Mouse (Mus musculus): Measurements from ENCODE around the gene Gfod1.
A peak's percentile ranks its signal among the peaks of the same experiment; 100 is the strongest.

Gfod1 gene

DNA sequence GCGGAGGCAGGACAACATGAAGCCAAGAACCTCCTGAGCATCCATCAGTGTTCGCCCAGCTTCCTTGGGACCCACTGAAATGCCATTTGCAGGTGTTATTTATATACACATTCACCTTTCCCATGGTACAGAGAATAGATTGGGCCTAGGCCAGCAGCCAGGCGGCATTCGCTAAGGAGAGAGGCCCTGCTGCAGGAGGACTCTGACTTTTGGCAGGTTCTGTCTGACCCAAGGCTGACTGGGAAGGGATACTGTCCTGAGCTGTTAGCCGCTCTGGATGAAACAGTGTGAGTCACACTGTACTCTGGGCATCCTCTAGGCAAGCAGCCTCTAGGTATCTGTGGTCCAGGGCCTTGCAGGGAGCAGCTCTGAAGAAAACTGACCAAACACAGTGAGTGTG, 6.4 kb downstream of the Gfod1 start:
- DNase-seq: no peak

DNA sequence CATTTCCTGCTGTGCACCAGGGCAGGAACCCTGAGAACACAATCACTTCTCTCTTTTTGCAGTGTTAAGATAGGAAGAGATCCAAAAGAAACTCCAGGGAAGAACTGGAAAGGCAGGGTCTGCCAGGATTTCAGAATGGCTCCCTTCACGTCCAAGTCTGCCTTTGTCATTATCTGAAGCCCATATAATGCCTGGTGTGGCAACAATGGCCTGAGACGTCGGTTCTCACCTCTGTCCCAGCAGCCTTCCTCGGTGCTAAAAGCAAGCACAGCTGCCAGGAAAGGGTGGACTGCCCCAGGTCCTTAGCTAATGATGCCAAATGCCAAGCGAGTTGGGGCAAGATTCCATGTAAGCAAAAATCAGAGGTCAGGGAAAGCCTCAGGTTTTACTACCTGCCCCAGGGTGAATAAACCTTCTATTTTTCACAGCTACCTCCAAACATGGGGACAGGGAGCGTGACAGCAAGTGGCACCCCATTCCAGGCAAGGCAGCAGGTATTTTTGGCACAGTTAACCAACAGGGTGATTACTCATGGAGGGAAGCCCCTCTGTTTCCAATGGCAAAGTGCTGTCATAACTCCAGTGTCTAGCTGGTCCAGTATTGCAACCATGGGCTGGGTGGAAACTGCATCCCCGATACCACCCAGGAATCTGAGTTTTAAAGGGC, 7.7 kb downstream of the Gfod1 start:
- no peak for DNase-seq

DNA sequence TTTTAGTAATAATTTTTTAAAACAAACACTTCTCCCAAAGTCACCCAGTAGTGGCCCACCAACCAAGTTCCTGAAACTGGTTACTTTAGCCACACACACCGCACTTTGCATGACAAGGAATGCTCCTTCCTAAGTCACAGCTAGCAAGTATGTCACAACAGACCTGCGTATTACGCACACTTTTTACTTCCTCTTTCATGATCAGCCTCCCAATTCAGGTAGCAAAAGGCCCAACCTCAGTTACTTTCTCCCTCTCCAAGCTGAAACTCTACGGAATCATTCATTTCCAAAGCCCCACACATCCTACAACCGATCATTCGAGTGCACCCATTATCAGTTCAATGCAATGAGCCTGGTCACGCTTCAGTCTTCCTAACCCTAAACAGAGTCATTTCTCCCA, 8.3 kb downstream of the Gfod1 start:
- no peak for DNase-seq

DNA sequence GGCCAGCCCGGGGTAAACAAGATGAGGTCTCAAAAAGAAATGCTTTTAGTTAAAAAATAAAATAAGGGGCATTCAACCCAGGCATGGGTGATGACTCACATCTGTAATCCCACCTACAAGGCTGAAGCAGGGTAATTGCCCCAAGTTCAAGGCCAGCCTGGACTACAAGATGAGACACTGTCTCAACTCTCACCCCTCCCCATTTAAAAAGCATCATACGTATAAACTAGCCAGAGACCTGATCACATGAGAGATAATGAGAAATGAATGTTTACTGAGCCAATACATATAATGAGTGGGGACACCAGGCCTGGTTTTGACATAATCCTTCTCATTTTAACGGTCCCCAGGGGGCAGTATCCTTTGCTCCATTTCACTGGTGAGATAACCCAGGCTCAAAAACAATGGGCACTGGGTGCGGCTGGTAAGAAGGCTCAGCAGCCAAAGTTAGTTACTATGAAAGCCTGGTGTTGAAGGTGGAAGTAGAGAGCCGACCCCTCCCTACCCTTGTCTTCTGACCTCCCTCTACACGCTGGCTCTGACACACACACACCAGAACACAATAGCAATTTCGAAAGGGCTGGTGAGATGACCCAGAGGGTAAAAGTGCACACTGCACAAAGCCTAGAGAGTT, 8.9 kb downstream of the Gfod1 start:
- DNase-seq: peak; percentile 30

DNA sequence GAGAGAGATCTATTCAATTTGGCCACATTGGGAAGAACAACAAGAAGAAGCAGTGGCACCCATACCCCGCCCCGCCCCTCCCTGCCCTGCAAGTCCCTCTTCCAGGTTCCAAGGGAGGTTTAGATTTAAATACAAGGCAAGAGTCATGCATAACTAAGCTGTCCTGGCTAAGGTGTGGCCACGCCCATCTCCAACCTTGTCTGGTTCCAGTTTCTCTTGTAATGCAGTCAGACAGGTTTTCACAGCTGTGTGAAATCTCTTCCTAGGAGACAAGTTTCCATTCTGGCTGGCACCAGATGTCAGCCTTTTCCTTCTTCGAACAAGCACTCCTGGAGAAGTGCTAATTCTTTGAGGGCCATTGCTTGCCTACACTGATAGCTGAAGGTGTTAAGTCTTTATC, 11.1 kb downstream of the Gfod1 start:
- DNase-seq: no peak

DNA sequence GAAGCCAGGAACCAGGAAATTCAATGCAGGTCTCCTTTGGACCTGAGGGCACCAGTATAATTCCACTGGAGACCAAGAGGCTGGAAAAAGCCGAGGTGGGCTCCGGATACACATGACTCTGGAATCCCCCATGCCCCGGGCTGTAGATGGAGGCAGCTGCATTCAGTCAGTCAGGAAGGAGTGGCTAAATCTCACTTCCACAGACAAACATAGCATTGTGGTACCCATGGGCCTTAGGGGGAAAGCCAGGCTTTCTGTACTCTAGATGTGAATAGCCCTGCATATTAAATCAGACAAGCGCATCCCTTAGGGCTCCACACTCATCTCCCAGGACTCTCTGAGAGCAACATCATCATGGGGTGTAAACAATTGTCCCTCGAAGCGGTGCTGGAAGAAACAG, 14.9 kb downstream of the Gfod1 start:
- no peak for DNase-seq

DNA sequence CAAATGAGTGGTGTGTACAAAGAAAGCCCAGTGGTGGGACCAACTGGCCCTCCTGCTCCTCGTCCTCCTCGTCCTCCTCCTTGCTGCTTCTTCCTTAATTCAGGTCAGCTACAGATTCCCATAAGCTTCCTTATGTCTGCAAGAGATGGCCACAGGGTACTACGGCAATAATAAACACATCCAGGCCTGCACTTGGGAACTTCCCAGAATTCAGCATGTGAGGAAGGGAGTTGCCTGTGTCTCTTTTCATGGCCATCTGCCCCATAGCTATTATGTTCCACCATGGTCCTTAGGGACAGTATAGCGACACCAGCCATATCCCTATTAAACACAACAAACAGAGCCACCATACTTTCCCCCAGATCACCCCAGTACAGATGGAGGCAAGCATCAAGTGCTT, 15.5 kb downstream of the Gfod1 start:
- DNase-seq: no peak

DNA sequence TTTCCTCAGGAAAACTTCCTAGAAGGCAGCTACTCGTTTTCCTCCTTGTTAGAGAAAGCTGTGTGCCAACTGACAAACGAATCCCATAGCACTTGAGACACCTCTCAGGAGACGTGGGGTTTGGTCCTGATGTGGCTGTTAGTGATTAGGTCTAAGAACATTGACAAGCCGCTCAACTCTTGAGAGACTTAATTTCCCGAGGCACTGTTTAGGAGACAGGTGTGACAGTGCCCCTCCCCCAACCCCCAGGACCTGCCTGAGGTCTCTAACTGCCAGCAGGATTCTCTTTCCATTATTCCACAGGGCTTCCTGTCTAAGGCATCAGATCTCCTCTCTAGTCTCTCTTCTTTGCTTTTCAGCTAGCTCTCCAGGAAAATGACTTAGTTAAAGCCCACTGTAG, 15.9 kb downstream of the Gfod1 start:
- DNase-seq: no peak

DNA sequence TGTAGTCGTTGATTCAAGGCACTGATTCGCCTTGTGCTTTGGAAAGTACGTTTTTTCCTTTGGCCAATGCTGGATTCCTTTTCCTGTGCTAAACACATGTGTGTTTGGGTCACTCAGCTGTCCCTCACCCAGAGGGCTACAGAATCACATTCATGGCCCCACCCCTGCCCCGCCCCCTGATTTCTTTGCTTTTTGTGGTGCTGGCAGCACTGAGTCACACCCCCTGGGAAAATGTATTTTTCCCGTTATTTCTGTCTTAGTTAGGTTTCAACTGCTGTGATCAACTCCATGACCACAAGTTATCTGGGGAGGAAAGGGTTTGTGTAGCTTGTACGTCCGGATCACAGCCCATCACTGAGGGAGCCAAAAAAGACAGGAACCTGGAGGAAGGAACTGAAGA, 17.1 kb downstream of the Gfod1 start:
- DNase-seq: no peak

DNA sequence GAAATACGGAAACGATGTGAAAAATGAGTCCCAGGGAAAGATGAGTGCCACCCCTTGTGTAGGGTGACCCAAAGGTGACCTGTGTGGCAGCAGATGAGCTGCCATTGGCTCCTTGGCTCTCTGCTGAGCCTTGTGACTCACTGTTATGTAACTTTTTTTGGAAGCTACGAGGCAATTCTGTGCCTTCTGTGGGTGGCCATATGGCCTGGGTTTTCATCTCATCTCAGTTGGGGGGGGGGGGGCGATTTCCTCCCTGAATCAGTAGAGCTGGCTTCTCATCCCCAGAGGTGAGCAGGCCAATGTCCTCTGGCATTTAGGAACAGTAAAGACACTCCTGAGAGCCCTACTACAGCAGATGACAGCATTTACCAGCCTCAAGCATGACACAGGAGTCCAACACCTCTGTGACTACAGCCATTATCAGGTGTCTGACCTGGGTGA, 19.2 kb downstream of the Gfod1 start:
- no peak for DNase-seq

DNA sequence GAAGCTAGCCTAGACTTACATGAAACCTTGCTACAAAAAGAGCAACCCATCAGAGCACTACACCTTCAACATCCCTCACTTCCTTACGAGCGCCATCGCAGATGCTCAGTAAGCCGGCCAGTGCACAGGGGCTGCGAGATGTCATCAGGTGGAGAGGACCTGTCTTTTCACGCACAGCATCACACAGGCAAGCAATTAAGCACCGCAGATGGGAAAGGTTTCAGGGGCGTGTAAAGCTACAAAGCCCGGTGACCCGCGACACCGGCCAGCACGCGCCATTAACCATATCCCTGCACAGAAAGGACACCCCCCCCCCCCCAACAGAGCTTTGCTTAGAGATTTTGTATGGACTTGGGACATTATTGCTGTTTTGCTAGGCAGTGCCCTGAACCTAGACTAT, 30.1 kb downstream of the Gfod1 start:
- no peak for DNase-seq

DNA sequence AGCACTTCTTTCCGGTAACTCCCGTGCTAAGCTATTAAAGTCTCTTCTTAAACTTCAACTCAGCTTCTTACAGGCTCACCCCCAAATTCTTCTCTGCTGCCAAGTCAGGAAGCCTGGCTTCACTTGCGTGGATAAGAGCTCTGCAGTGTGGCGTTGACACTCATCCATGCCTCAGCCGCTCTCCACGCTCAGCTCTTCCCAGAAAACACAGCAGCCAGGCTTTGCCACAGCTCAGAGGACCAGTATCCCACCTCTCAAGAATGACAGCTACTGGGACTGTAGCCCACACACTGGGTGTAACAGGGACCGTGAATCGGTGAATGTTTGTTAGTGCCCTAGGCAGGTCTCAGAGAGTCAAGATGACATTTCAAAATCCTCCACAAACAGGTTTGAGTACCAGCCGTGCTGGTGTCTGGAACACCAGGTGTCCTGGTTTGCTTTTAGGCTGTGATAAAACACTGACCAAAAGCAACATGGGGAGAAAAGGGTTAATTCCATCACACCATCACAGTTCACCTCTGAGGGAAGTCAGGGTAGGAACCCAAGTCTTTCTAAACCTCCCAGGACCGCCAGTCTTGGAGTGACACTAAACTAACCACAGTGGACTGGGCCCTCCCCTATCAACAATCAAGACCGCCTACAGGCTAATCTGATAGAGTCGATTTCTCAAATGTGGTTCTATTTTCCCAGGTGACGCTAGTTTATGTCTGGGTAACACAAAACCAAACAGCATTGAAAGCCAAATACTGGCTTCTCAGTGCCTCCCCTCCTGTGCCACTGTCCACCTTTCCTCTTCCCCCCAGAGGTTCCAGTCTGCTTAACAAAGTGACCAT, 31.5 kb downstream of the Gfod1 start:
- DNase-seq: no peak

DNA sequence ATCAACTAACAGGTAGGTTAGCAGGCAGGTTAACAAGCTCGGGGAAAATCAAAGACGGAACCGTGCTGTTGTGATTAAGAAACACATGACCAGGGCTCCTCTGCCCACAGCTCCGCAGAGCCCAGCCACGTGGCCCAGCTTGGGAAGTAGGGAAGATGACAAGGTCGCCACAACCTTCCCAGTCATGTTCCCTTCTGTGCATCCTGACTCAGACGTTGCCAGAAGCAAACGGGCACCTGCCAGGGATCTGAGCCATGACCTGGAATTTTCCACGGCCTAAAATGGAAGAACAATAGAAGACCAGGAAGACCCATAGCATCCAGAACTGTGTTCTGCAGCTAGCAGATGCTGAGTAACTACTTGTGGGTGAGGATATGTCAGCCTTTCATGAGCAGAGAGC, 32.5 kb downstream of the Gfod1 start:
- no peak for DNase-seq

DNA sequence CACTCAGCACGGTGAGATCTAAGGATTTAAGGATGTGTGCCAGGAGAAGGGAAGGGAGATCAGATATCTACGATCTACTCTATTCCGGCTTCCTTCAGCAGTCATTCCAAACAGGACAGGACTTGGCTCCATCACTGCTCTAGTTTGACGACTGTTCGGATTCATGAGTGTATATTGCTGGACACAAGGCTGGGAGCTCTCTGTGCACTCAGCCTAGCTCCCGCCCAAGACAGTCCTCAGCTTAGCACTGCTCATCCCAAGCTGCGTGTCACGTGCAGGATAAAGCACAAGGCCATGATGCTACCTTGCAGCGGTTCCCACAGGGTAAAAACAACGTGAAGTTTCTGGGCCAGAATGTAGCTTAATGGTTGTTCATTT, 33.8 kb downstream of the Gfod1 start:
- DNase-seq: no peak

DNA sequence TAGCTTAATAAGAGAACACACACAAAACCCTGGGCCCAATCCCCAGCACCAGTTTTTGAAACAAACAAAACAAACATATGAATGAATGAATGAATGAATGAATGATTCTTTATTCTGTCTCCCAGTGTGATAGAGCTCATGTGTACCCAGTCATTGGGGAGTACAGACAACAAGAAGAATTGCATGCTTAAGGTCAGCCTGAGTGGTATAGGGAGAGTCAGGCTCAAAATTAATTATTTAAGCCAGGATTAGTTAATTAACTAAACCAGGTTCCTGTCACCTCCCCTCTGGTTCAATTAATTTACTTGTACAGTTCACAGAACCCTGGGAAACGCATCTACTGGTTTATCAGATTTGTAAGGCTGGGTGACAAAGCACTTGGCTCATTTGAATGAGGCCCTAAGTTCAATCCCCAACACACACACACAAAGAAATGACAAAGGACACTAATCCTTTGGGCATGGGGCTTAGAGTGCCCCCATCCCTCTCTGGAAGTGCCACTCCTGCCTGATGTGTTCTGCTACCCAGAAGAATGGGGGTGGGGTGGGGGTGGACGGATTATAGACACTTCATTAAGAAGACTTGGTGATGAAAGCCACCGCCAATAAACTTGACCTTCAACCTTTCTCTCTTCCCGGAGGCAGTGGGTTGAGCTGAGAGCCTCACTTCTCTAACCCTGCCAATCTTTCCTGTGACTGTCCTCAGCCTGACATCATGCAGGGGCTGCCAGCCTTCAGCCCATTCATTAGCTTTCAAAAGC, 34.3 kb downstream of the Gfod1 start:
- DNase-seq: no peak

DNA sequence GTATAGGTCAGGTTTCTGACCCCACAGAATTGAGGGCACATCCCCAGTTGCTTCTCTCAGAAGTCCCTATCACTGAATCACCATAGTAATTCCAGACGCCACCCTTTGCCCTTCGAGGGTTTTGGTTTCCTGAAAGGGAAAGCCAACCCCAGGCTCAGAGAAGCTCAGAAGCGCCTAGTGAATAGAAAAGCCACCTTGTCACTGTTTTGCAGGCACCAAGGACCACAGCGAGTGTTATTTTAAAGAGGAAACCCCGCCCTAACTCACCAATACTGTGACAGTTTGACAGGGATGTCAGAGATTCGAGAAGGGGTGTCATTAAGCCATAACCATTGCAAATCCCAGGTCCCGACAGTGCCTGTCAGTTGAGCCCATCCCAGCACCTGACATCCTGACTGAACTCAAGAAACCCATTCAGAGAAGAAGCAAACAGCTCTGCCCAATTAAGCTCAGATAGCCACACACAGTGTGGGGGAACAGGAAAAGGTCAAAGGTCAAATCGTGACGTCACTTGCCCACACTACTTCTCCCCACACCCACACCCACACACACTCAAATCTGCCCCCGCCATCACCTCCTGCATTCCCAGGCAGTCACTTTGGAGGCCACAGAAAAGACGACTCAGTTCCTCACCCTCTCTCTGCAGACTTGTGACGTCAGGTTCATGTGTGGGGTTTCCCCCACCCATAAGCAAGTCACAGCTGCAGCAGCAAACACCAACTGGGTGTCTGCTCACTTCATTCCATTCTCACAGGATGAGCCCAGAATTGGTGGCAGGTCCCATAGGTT, 35.2 kb downstream of the Gfod1 start:
- peak; percentile 70 for DNase-seq

DNA sequence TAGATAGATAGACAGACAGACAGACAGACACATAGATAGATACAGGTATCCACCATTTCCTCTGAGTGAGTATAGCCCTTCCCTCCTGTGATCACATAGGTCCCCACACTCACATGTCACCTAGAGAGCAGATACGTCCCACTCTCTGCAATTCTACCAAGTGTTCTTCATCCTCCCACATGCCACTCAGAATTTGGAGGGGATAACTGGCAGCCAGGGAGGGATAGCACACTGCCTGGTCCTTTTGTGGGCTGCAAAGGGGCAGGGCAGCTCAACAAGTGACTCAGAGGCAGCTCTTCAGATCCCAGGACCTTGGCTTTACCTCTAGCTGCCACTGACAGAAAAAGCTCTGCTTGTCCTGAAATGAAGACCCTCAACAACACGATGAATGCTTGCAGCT, 36.1 kb downstream of the Gfod1 start:
- no peak for DNase-seq

DNA sequence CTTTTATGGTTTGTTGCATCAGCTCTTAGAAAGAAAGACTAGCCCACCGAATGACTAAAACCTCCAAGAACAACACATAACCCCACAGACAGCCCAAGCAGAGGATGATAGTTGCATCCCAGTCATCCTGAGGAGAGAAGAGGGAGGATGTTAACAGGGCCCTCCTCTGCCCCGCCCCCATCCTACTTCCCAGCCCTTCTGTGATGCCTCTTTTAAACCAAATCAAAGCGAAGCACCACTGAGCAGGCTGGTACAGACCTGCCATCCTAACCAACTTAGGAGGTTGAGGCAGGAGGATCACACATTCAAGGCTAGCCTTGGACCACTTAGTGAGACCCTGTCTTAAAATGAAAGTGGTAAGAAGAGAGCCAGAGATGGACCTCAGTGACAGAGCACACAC, 36.8 kb downstream of the Gfod1 start:
- no peak for DNase-seq

DNA sequence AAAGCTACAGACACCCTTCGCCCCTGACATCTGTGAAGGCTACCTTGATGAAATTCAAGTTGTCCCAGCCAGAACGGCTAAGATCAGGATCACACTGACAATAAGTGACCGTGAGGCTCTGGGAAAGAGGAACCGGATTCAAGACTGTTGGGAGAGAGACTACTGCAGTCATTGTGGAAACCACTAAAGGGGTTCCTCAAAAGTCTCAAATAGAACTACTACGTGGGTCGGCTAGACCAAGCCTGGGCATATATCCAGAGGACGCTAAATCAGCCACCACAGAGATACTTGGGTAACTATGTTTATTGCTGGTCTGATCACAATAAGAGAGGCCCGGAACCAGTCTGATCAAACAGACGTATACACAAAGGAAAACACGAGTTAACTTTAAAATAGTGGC, 37.6 kb downstream of the Gfod1 start:
- DNase-seq: no peak

DNA sequence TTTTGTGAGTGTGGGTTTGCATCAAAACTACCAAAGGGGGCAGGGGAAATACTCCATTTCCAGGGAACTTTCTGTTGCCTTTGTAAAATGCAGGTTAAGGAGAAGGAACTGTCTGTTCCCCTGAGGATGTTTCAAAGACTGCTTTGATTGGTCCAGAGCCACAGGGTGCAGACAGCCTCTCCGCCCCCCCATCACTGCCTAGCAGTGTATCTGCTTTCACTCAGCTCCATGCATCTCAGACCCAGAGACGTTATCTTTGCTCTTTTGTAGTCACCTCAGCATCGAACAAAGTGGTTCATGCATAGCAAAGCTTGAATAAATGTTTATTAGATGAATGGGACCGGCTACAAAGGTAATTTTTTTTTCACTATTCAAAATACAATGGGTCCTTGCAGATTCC, 38.9 kb downstream of the Gfod1 start:
- no peak for DNase-seq

DNA sequence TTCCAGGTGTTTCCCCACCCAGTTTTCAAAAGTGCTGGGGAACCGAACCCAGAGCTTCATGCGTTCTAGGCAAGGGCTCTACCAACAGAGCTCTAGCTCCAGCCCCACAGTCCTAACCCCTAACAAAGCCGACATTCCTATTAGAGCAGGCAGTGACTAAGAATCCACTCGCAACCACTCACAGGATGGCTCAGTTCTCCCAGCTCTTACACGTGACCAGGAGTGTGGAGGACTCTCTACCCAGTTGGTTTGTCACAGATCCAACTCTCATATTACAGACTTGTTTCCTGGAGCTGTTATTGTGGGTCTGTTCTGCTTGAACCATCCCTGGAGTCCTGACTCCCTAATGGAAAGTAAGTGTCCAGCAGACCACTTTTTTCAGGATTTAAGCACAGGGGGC, 40.3 kb downstream of the Gfod1 start:
- DNase-seq: no peak

DNA sequence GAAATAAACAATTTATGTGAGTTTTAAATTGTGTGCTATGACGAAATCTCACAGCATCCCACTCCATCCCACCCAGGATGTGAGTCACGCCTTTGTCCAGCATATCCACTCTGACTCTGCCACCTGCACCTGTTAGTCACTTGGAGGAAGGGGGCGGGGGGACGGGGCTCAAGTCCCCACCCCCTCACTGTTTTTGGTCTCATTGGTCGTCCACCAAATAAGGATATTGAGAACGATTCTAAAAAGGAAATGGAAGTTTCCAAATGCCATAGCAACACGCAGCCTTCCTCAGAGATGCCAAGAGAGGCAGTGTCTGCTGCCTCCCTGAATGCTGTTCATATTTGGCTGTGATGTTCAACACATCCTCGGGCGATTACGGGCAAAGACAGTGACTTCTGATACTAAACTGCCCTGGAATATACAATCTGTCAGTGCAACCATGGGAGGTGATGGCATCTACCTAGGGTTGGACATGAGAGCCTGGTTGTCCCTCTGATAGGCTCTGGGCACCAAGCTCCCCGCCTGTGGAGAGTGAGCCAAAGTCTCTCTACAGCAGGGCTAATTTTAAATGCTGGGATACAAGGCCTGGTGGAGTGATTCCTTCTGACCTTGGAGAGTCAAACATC, 41.7 kb downstream of the Gfod1 start:
- DNase-seq: no peak
